In the genomic region with DNA sequence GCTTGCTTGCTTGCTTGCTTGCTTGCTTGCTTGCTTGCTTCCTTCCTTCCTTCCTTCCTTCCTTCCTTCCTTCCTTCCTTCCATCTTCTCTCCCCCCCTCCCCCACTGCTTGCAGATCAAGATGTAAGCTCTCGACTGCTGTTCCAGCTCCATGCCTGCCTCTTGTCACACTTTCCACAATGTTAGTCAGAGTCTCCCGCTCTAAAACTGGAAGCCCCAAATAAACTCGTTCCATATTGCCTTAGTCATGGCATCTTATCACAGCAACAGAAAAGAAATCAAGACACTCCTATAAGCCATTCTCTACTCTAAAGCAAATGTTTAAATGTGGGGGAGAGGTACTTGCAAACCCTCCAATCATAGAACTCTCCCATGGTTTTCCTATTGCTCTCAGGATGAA, we compare ENCODE assay signal across 15 mouse cellular contexts.
"Had no signal": no experiment of that assay in that cellular context is flagged by ENCODE, and none has a peak within 500 bp of the region (broad histone marks: within the 10 kb centered on the region; RNA-seq: fewer than 3 reads in every experiment).

No protein-coding gene starts in this region.

- DNase-seq: gastrocnemius, postnatal 14 days; gastrocnemius, postnatal 36 days; heart, adult 18-20 months; heart, postnatal 10 days; kidney, adult 11 months; kidney, adult 2 months; kidney, adult 9 months; kidney, postnatal 14 days; kidney, postnatal 36 days; layer of hippocampus, adult 9-11 months; layer of hippocampus, postnatal 36 days; left cerebral cortex, postnatal 4 days had no signal

- ATAC-seq: hindbrain, postnatal 0 days; intestine, embryonic 16.5 days; liver, embryonic 12.5 days had no signal
